Mouse (Mus musculus) ES-Bruce4 (cell line): ENCODE data around the gene Aplf. TPM values are rescaled to one million over a fixed set of nuclear protein-coding genes. Genes with fewer than 3 reads are reported as not detected.

ENCODE experiments used
- H3K27ac ChIP-seq: 2 replicates; pipeline ENCODE4 v1.5.1; 2012; ENCODE audit warnings: low read length, inconsistent platforms; ENCODE audit not compliant: insufficient read depth
- H3K27me3 ChIP-seq: 2 replicates; pipeline ENCODE4 v1.6.1; 2012; ENCODE audit warnings: mild to moderate bottlenecking, low read length, inconsistent platforms; ENCODE audit not compliant: control insufficient read depth, poor library complexity, insufficient read depth, severe bottlenecking
- H3K36me3 ChIP-seq: 2 replicates; pipeline ENCODE4 v1.6.1; 2012; ENCODE audit warnings: inconsistent platforms, mild to moderate bottlenecking, low read length, moderate library complexity; ENCODE audit not compliant: control insufficient read depth, poor library complexity, insufficient read depth, severe bottlenecking
- H3K4me1 ChIP-seq: one replicate; pipeline ENCODE4 v1.8.1; 2011; ENCODE audit warnings: low read length; ENCODE audit not compliant: control insufficient read depth, insufficient read depth
- H3K4me3 ChIP-seq: 2 replicates; pipeline ENCODE4 v1.5.1; 2011; ENCODE audit warnings: low read depth, mild to moderate bottlenecking, low read length
- H3K9ac ChIP-seq: 2 replicates; pipeline ENCODE4 v1.6.1; 2012; ENCODE audit warnings: low read depth, mild to moderate bottlenecking, inconsistent platforms; ENCODE audit not compliant: poor library complexity, severe bottlenecking
- H3K9me3 ChIP-seq: replicated peaks from 2 replicates; pipeline ENCODE4 v1.6.1; 2012; ENCODE audit warnings: mild to moderate bottlenecking, low read length, inconsistent platforms; ENCODE audit not compliant: control insufficient read depth, poor library complexity, insufficient read depth, severe bottlenecking
- CTCF ChIP-seq: IDR thresholded peaks from one replicate; pipeline ENCODE4 v1.8.1; 2011; ENCODE audit warnings: low read depth, low read length
- EP300 ChIP-seq: IDR thresholded peaks from 2 replicates; pipeline ENCODE4 v1.6.1; 2011; ENCODE audit warnings: low read depth, low read length; ENCODE audit not compliant: insufficient read depth
- POLR2A ChIP-seq: IDR thresholded peaks from one replicate; pipeline ENCODE4 v1.8.1; 2011; ENCODE audit warnings: low read length; ENCODE audit not compliant: insufficient read depth
- polyA plus RNA-seq: library from polyadenylated mRNA; stranded (reverse); fragments of >200 nt; gene quantifications from 2 replicates; pipeline ENCODE4 v1.2.4, GENCODE M21; 2011; ENCODE audit warnings: low read depth; ENCODE audit not compliant: missing spikeins, insufficient read depth, insufficient read length

Aplf gene
- polyA plus RNA-seq, 1 experiment = 8.5 TPM

- H3K4me3 ChIP-seq = no peak overlapping the region
- H3K9ac ChIP-seq = no peak overlapping the region
- TF ChIP-seq CTCF (no peak), POLR2A (no peak), EP300 (no peak)
- H3K4me1 ChIP-seq = no peaks in the 10 kb centered on the region
- no peaks in the 10 kb centered on the region for H3K36me3 ChIP-seq
- H3K9me3 ChIP-seq = no peaks in the 10 kb centered on the region
- no peaks in the 10 kb centered on the region for H3K27me3 ChIP-seq
- H3K27ac ChIP-seq = no peak overlapping the region
Observed at GRCm38 (mm10) chr6:87594188-87594587, 77.8 kb downstream of the Aplf start.

GRCm38 (mm10) chr6:87590394-87591281 is 81.4 kb downstream of the Aplf start, which contains the start of gene Prokr1:
TSS of gene Prokr1 (minus strand) at chr6:87590743.
- H3K9me3 ChIP-seq = no peaks in the 10 kb centered on the region
- peak within 1 kb of the TSS; percentile 54 for H3K4me3 ChIP-seq
- no peak within 1 kb of the TSS for H3K9ac ChIP-seq
- no peaks in the 10 kb centered on the region; the same call in 1 of the 2 replicates for H3K27me3 ChIP-seq
- no peaks in the 10 kb centered on the region for H3K36me3 ChIP-seq
- no peaks in the 10 kb centered on the region for H3K4me1 ChIP-seq
- no peak within 1 kb of the TSS for H3K27ac ChIP-seq
- TF ChIP-seq POLR2A = no peak
- no peak for TF ChIP-seq EP300
- no peak for TF ChIP-seq CTCF

GRCm38 (mm10) chr6:87589718-87590393 is 82.1 kb downstream of the Aplf start:
- Histone ChIP-seq H3K9ac (no peak overlapping the region), H3K9me3 (no peaks in the 10 kb centered on the region), H3K27ac (no peak overlapping the region), H3K36me3 (no peaks in the 10 kb centered on the region), H3K4me3 (no peak overlapping the region), H3K4me1 (no peaks in the 10 kb centered on the region), H3K27me3 (no peaks in the 10 kb centered on the region; the same call in 1 of the 2 replicates)
- TF ChIP-seq POLR2A (no peak), CTCF (no peak)

DNA sequence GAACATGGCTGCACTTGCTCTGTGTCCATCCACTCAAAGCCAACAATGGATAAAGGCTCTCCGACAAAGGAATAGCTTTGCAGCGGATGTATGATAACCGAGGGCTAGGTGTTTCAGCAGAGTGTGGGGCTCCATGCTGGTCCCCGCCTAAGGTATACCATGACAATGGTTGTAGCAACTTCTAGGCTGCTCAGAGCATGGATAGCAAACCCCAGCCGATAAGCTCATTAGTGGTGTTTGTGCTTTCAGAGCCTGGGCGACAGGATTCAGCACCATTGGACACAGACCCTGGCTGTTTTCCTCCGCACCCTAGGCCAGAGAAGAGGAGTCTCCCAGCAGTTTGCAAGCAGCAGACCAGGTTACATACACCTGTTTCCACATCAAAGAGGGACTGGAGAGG is 88.0 kb downstream of the Aplf start:
- no peaks in the 10 kb centered on the region; the same call in 1 of the 2 replicates for H3K27me3 ChIP-seq
- H3K9ac ChIP-seq = no peak overlapping the region
- H3K36me3 ChIP-seq = no peaks in the 10 kb centered on the region
- H3K4me3 ChIP-seq = no peak overlapping the region
- no peaks in the 10 kb centered on the region for H3K4me1 ChIP-seq
- H3K9me3 ChIP-seq = no peaks in the 10 kb centered on the region
- no peak for TF ChIP-seq POLR2A
- no peak for TF ChIP-seq EP300
- TF ChIP-seq CTCF = no peak
- no peak overlapping the region for H3K27ac ChIP-seq

DNA sequence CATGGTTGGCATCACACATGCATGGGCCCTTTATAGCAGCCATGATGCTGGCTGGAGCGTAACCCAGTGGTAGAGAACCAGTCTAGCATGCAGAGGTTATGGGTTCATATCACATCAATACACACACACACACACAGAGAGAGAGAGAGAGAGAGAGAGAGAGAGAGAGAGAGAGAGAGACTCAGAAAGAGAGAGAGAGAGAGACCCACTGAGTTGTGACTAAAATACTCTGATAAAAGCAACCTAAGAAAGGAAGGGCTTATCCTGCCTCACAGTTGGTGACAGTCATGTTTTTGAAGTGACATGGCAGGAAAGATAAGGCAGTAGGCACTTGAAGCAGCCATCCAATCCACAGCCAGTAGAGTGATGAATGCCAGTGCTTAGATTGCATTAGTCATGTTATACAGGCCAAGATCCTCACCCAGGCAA is 88.8 kb downstream of the Aplf start:
- TF ChIP-seq EP300 (no peak), CTCF (no peak)
- Histone ChIP-seq H3K4me3 (no peak overlapping the region), H3K36me3 (no peaks in the 10 kb centered on the region), H3K27ac (no peak overlapping the region), H3K9me3 (no peaks in the 10 kb centered on the region), H3K9ac (no peak overlapping the region), H3K27me3 (no peaks in the 10 kb centered on the region; the same call in 1 of the 2 replicates), H3K4me1 (no peaks in the 10 kb centered on the region)

DNA sequence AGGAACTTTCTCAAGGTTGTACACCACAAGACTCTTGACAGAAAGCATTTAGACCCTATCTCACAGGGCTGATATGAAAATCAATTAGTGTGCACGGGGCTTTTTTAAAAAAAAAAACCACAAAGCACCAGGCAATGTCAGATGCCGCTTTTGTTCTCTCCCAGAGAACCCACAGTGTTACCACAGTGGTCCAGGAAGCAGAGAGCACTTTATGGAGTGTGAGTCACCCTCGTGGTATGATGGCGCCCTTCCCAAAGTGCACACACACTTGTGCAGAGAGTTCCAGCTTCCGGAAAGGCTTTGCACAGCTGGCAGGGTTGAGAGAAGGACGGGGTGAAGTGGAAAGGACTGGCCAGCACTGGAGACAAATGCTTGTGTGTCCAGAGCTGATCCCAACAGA is 89.5 kb downstream of the Aplf start:
- no peak overlapping the region for H3K4me3 ChIP-seq
- no peaks in the 10 kb centered on the region for H3K4me1 ChIP-seq
- H3K36me3 ChIP-seq = no peaks in the 10 kb centered on the region
- H3K27ac ChIP-seq = no peak overlapping the region
- no peaks in the 10 kb centered on the region for H3K9me3 ChIP-seq
- no peak overlapping the region for H3K9ac ChIP-seq
- no peaks in the 10 kb centered on the region; the same call in 1 of the 2 replicates for H3K27me3 ChIP-seq
- TF ChIP-seq CTCF (no peak), EP300 (no peak), POLR2A (no peak)
